Mouse (Mus musculus) bone marrow macrophage, adult 2 months (primary cell): ENCODE data around the gene Arhgap44.

Experiments used
- CTCF ChIP-seq: IDR thresholded peaks from 2 replicates; pipeline ENCODE4 v1.5.1; 2012; ENCODE audit warnings: low read depth, mild to moderate bottlenecking, low read length, moderate library complexity
- POLR2A ChIP-seq: IDR thresholded peaks from 2 replicates; pipeline ENCODE4 v1.6.1; 2012; ENCODE audit warnings: mild to moderate bottlenecking, low read depth, low read length, borderline replicate concordance

DNA sequence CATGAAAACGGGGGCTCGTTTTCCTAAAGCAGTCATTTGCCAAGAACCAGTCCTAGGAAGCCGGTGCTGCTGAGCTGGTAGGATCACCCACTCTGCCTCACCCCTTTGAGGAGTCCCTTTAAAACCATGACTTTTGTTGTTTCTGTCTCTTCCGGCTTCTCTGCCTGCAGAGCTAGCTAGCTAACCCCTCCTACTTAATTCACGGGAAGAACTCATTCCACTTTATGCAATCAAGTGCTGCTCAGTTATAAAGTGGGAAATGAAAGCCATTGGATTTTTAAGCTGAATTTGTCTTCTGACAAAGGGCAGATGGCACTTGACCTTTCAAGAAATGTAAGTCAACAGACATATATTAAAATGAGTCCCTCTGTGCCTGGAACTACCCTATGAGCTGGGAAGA, 134.7 kb downstream of the Arhgap44 start:
- TF ChIP-seq CTCF (no peak), POLR2A (no peak)
